Mouse (Mus musculus): ENCODE data around the gene Ncmap.
"Not testable (repeated sequence)": the region's sequence is repeated elsewhere in the genome, so short reads cannot be mapped to it uniquely, and the experiment has no call there.

Gene Ncmap

GRCm38 (mm10) chr4:135396303-135396702, 1.7 kb downstream of the Ncmap start:
- no peak for DNase-seq

GRCm38 (mm10) chr4:135395375-135395774, 2.7 kb downstream of the Ncmap start:
- DNase-seq, result no peak

GRCm38 (mm10) chr4:135394666-135395065, 3.4 kb downstream of the Ncmap start:
- DNase-seq, result no peak

- no peak for DNase-seq
Observed at GRCm38 (mm10) chr4:135393381-135393780, 4.6 kb downstream of the Ncmap start.

GRCm38 (mm10) chr4:135392801-135393200, 5.2 kb downstream of the Ncmap start:
- DNase-seq, result no peak

GRCm38 (mm10) chr4:135391014-135391413, 7.0 kb downstream of the Ncmap start:
- no peak for DNase-seq

- DNase-seq, result peak; percentile 15
Observed at GRCm38 (mm10) chr4:135385614-135386013, 12.4 kb downstream of the Ncmap start.

GRCm38 (mm10) chr4:135382316-135382715, 15.7 kb downstream of the Ncmap start:
- DNase-seq, result peak; percentile 33

GRCm38 (mm10) chr4:135381355-135381754, 16.7 kb downstream of the Ncmap start:
- no peak for DNase-seq

GRCm38 (mm10) chr4:135377241-135377640, 20.8 kb downstream of the Ncmap start:
- no peak for DNase-seq

- no peak for DNase-seq
Observed at GRCm38 (mm10) chr4:135375444-135375843, 22.6 kb downstream of the Ncmap start.

GRCm38 (mm10) chr4:135373299-135373698, 24.7 kb downstream of the Ncmap start:
- no peak for DNase-seq

- no peak for DNase-seq
Observed at GRCm38 (mm10) chr4:135370372-135370771, 27.7 kb downstream of the Ncmap start.

- DNase-seq, result no peak
Observed at GRCm38 (mm10) chr4:135362828-135363227, 35.2 kb downstream of the Ncmap start.

- DNase-seq, result no peak
Observed at GRCm38 (mm10) chr4:135361722-135362121, 36.3 kb downstream of the Ncmap start.

- no peak for DNase-seq
Observed at GRCm38 (mm10) chr4:135358736-135359135, 39.3 kb downstream of the Ncmap start.

GRCm38 (mm10) chr4:135357221-135357920, 40.7 kb downstream of the Ncmap start:
- peak; percentile 76 for DNase-seq

- no peak for DNase-seq
Observed at GRCm38 (mm10) chr4:135355886-135356550, 42.0 kb downstream of the Ncmap start.

GRCm38 (mm10) chr4:135354751-135355150, 43.3 kb downstream of the Ncmap start:
- DNase-seq, result not testable (repeated sequence)

GRCm38 (mm10) chr4:135353794-135354450, 44.1 kb downstream of the Ncmap start:
- no peak for DNase-seq

- peak; percentile 98 for DNase-seq
Observed at GRCm38 (mm10) chr4:135353066-135353793, 44.8 kb downstream of the Ncmap start, which contains the start of gene Srrm1. TSS of gene Srrm1 (minus strand) at chr4:135353321.

GRCm38 (mm10) chr4:135352326-135353065, 45.5 kb downstream of the Ncmap start:
- DNase-seq, result no peak

All from kidney, adult 11 months (tissue).